Mouse (Mus musculus) sigmoid colon, adult 10 weeks (tissue): ENCODE data around the gene Ttl. TPM values are rescaled to one million over a fixed set of nuclear protein-coding genes. Genes with fewer than 3 reads are reported as not detected.

Experiments
- polyA plus RNA-seq: library from polyadenylated mRNA; stranded (reverse); fragments of 350-450 nt; fragmentation: Illumina TruSeq; extraction: RNeasy Lipid Tissue Mini Kit (QIAGEN cat#74804); gene quantifications from one replicate; pipeline ENCODE4 v1.2.3, GENCODE M21; 2014; ENCODE audit warnings: low read depth, low replicate concordance

The Ttl gene
- 7.0 TPM for polyA plus RNA-seq

GRCm38 (mm10) chr2:129065437-129066282 lies at the start of gene Ttl:
TSS of gene Ttl (plus strand) at chr2:129065942.

GRCm38 (mm10) chr2:129047811-129048210 lies 17.9 kb upstream of the Ttl start, which contains the start of gene Vinac1:
TSS of gene Vinac1 (minus strand) at chr2:129048172.

DNA sequence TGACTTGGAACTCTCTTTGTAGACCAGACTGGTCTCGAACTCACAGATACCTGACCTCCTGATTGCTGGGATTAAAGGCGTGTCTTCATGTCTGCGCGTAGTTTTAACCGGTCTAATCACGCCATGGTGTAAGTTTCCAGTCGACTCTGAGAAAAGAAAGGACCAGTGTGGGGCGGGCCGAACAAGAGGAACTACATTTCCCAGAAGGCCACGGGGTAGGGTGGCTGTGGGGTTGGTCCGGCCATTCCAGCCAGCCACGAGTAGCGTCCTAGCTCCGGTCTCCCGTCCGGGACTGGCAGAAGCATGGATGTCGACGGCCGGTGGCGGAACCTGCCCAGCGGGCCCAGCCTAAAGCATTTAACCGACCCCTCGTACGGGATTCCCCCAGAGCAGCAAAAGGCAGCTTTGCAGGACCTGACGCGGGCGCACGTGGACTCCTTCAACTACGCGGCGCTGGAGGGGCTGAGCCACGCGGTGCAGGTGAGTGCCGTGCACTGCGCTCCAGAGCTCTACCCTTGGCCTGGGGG lies 35.1 kb downstream of the Ttl start, which contains the start of gene Polr1b:
Gene Polr1b, plus strand, starts transcription at position 212 of the 527 bp plus-strand sequence.

GRCm38 (mm10) chr2:129129412-129129929 lies 63.7 kb downstream of the Ttl start, which contains the start of gene Chchd5:
TSS of gene Chchd5 (plus strand) at chr2:129129700.

Other genes with a start within 250 kb of the Ttl start
- 156 TPM for gene Tmem87b, start 247.8 kb upstream of the Ttl start, polyA plus RNA-seq
- 1.1 TPM for gene Fbln7, start 203.0 kb upstream of the Ttl start, polyA plus RNA-seq
- gene Zc3h8, start 121.9 kb upstream of the Ttl start, polyA plus RNA-seq: 8.1 TPM
- gene Zc3h6, start 98.5 kb upstream of the Ttl start, polyA plus RNA-seq: 12.9 TPM
- gene Gm10762, start 98.2 kb upstream of the Ttl start, polyA plus RNA-seq: 4.4 TPM
- gene Vinac1, start 17.8 kb upstream of the Ttl start, polyA plus RNA-seq: not detected
- 4.4 TPM for gene Polr1b, start 35.1 kb downstream of the Ttl start, polyA plus RNA-seq
- 6.0 TPM for gene Chchd5, start 63.8 kb downstream of the Ttl start, polyA plus RNA-seq
- gene Slc20a1, start 132.8 kb downstream of the Ttl start, polyA plus RNA-seq: 944 TPM
- 13.5 TPM for gene Ckap2l, start 231.3 kb downstream of the Ttl start, polyA plus RNA-seq
- gene Il1a, start 244.0 kb downstream of the Ttl start, polyA plus RNA-seq: 0.73 TPM